7 mouse cellular contexts compared by ENCODE assay signal in the genomic region with DNA sequence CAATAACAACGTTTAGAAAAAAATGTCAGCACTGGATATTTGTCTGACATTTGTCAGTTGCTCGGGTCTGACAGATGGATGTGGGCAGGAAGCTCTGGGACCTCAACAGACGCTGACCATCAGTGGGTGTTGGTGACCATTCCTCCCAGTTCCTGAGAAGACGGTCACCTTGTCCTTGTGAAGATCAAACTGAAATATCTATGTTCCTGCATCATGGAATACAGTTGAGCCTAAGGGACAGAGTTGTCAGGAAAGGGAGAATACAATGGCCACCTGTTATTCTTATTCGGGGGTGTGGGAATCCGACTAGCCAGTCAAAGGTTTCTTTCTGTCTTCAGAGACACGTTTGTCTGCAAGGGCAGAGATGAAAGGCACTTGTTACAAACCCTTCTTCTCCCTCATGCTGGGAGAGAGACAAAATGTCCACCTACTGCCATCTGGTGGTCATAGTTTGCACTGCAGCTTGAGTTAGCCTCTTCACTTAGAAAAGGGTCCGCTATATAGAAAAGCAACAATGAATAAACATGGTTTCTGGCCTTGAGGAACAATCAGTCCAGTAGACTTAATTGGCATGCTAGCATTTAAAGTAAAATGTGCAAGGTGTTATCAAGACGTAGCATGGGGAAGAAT. TPM values are rescaled to one million over a fixed set of nuclear protein-coding genes. Genes with fewer than 3 reads are reported as not detected.
DNase-seq lines count a peak whose midpoint lies in the region; ATAC-seq and TF ChIP-seq lines count a peak whose summit lies in the region.

No protein-coding gene starts in this region.

- H3K27ac ChIP-seq in midbrain, embryonic 16.5 days (ENCODE audit: low read length): no peak overlapping the region
- no peak overlapping the region for H3K27ac ChIP-seq in spleen, adult 2 months (ENCODE audit: insufficient read depth, low read length)

- H3K4me3 ChIP-seq in midbrain, embryonic 16.5 days (ENCODE audit: low read depth, low read length): no peak overlapping the region
- no peak overlapping the region for H3K4me3 ChIP-seq in spleen, adult 2 months (ENCODE audit: extremely low read depth, insufficient read depth, insufficient read length)

- H3K9ac ChIP-seq in midbrain, embryonic 16.5 days (ENCODE audit: low read depth, low read length): no peak overlapping the region

- no peaks in the 10 kb centered on the region for H3K36me3 ChIP-seq in midbrain, embryonic 16.5 days (ENCODE audit: control insufficient read depth, insufficient read depth, low read length)
- no peaks in the 10 kb centered on the region for H3K36me3 ChIP-seq in spleen, adult 2 months (ENCODE audit: control insufficient read depth, insufficient read depth, low read length)

- TF ChIP-seq CTCF in spleen, adult 2 months (IDR thresholded peaks at IDR 0.05; ENCODE audit: extremely low read depth, insufficient read depth, insufficient read length, insufficient replicate concordance): peak; percentile 64; the same call in 1 of the 2 replicates

- H3K27me3 ChIP-seq in midbrain, embryonic 16.5 days (ENCODE audit: control insufficient read depth, insufficient read depth, low read depth, low read length): no peaks in the 10 kb centered on the region
- H3K27me3 ChIP-seq in spleen, adult 2 months (ENCODE audit: control insufficient read depth, insufficient read depth, low read length): no peaks in the 10 kb centered on the region

- H3K4me1 ChIP-seq in midbrain, embryonic 16.5 days (ENCODE audit: control insufficient read depth, insufficient read depth, low read length): no peaks in the 10 kb centered on the region; the same call in 1 of the 2 replicates
- no peaks in the 10 kb centered on the region for H3K4me1 ChIP-seq in spleen, adult 2 months (ENCODE audit: control insufficient read depth, insufficient read depth, insufficient read length)

- intact Hi-C loops in left cerebral cortex, postnatal 14 days (cut with DNase I): loop anchor here (2.0 to 10.0 kb wide), 3 partner anchors 199 to 1281 kb away; no protein-coding TSS in a partner anchor

- peak; percentile 82 for ATAC-seq in midbrain, embryonic 16.5 days

- 40% methylated on average over 9 of the region's 9 CpGs for WGBS in midbrain, embryonic 16.5 days
- 36% methylated on average over 9 of the region's 9 CpGs for WGBS in spleen, adult 2 months

- H3K4me2 ChIP-seq in midbrain, embryonic 16.5 days (ENCODE audit: low read length): peak overlapping the region; percentile 18; the same call in 1 of the 2 replicates

- no peaks in the 10 kb centered on the region for H3K9me3 ChIP-seq in midbrain, embryonic 16.5 days (replicated peaks; ENCODE audit: control insufficient read depth, low read length, poor library complexity, severe bottlenecking)

- no peak for TF ChIP-seq POLR2A in spleen, adult 2 months (IDR thresholded peaks at IDR 0.05; ENCODE audit: low read depth, low read length)

- DNase-seq in adrenal gland, adult (ENCODE audit: inconsistent age in 2 of 2, low spot score in 1 of 2): peak; percentile 76 to 95
- peak; percentile 83 to 90 for DNase-seq in cerebellum, postnatal 25 days
- DNase-seq in gastrocnemius, adult 18-20 months (ENCODE audit: low spot score): peak; percentile 86
- DNase-seq in induced T-regulatory cell, adult 2 months (ENCODE audit: low read depth): peak; percentile 80
- DNase-seq in left cerebral cortex, postnatal 14 days (ENCODE audit: low spot score in 2 of 2): peak; percentile 79 to 93
- peak; percentile 44 to 70 for DNase-seq in spleen, adult 2 months (ENCODE audit: low read depth in 1 of 2, low spot score in 2 of 2)

RNA-seq across cellular contexts. Expression of a gene that starts 23.0 kb away (rescaled TPM):
- total RNA-seq in gastrocnemius, adult 18-20 months (2021): not detected
- not detected for total RNA-seq in left cerebral cortex, postnatal 14 days (2021)
- polyA plus RNA-seq in midbrain, embryonic 16.5 days (2015; fragmentation: Nextera tagmentation; extraction: Ambion mirVana): not detected in 2 replicates
- not detected in 2 replicates for polyA plus RNA-seq in spleen, adult 2 months (2012; rRNA removed)
